Mouse (Mus musculus): Measurements from ENCODE around the gene Nudt7. TPM values are rescaled to one million over a fixed set of nuclear protein-coding genes. Genes with fewer than 3 reads are reported as not detected.

The Nudt7 gene
- 10 to 100 TPM; 18.4 to 37.6 TPM for total RNA-seq (2021)
- long read RNA-seq, experiment 1, transcript Nudt7-202 (4 exons, 3,543 nt): major isoform, 27 of 31 reads
- long read RNA-seq, experiment 1, partial matches to known transcripts: 0 of 31 reads
- long read RNA-seq, experiment 1, other reads (novel, unspliced or antisense): 1 of 31 reads
- long read RNA-seq, experiment 2, transcript Nudt7-202 (4 exons, 3,543 nt): major isoform, 35 of 42 reads
- long read RNA-seq, experiment 2, partial matches to known transcripts: 2 of 42 reads
- long read RNA-seq, experiment 2, other reads (novel, unspliced or antisense): 2 of 42 reads

DNA sequence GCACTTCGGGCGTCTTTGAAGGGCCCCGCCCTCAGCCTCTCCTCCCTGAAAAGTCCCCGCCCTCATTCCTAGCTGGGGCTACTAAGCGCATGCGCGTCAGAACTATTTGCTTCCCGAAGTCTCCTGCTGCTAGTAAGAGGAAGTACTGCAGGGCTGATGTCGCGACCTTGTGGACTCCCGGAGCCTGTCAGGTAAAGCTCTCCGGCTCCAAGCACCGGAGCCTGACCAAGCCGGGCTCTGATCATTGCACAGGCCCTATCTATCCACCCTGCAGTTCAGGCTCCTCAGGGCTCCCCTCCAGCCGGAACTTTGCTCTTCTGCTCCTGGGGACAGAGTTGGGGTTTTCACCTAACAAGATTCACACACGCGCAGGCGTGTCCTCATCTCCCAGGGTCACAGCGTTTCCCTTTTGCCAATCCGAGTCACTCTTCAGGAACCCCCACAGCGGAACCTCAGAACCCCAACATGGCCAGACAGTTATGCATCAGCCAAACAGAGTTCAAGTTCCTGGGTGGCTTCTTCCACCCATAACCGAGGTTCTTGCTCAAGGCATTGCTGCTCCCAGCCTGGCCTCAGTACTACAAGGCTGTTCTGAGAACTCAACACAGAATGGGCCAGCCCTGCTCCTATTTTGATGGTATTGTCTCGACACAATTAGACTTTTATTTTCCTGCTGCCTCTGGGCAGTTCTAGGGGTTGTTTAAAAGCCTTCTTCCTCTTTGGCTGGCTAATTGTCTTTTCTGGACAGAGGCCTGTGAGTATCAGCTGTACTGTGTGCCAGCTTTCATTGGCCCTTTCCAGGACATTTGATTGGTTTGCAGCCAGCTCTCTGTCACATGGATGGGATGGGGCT is at the start of gene Nudt7:
Gene Nudt7 (plus strand): TSS at position 48 of the 853 bp plus-strand sequence.
- peak; percentile 94 for DNase-seq
- no peak; the same call in 1 of the 2 replicates for TF ChIP-seq CTCF (IDR thresholded peaks at IDR 0.05)
- intact Hi-C loops (cut with DNase I): loop anchor here (2.0 kb wide), 1 partner anchor 305 kb away; the partner anchor contains the start of gene Wwox
- Histone ChIP-seq H3K4me3 (peak within 1 kb of the TSS; percentile 93), H3K27ac (peak within 1 kb of the TSS; percentile 95)

DNA sequence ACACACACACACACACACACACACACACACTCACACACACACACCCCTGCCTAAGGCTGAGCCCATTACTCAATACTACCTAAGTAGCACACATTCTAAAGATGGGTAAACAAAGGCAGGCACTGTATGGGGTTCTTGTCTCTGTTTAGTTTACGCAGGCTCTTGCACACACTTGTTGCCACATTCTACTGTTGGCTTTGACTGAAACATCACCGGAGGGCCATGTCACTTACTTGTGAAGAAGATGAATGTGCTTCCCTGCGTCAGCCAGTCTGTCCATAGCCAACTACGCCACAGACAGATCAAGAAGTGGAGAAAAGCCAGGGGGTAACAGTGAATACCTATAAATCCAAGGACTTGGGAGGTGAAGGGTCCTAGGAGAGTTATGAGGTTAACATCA is 45.4 kb upstream of the Nudt7 start:
- no peak for TF ChIP-seq CTCF (IDR thresholded peaks at IDR 0.05)
- DNase-seq: no peak
- no peak overlapping the region for H3K27ac ChIP-seq
- intact Hi-C loops (cut with DNase I): no loop called here
- H3K4me3 ChIP-seq: no peak overlapping the region

DNA sequence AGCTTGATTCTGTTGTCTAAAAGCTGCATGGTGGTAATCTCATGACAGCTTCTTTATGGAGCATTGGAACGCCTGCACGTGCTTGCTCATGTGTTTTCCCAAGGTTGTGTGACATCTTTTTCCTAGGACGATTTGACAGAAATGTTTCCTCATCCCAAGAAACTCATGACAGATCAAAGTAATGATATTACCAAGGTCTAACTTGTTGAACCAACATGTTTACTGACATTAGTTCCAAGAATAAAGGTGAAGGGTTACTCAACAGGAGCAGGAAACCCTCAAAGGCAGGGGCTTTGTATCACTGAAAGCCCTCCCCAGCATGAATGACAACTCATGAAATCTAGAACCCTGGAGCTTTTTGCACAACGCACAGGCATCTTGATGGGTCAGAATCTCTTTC is 42.6 kb upstream of the Nudt7 start:
- no peak overlapping the region for H3K4me3 ChIP-seq
- intact Hi-C loops (cut with DNase I): no loop called here
- no peak overlapping the region for H3K27ac ChIP-seq
- TF ChIP-seq CTCF (IDR thresholded peaks at IDR 0.05): no peak
- DNase-seq: no peak

DNA sequence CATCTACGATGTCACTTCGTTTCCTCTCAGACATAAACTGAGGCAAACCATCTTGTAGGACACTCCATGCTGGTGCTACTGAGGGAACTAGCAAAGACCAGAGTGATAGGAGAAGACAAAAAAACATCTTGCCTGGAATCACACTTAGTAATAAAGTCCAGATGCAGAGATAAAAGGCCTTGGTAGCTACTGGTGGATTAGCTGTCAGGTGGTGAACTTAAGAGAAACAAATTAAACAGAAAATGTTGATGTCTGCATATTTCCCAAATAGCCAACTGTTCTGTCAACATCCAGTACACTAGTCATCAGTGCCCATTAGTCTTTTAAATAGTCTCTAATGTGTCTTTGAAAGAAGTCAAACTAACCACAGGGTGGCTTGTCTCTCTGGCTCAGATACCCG is 40.0 kb upstream of the Nudt7 start:
- no peak for DNase-seq
- intact Hi-C loops (cut with DNase I): no loop called here
- H3K27ac ChIP-seq: no peak overlapping the region
- H3K4me3 ChIP-seq: no peak overlapping the region
- no peak for TF ChIP-seq CTCF (IDR thresholded peaks at IDR 0.05)

DNA sequence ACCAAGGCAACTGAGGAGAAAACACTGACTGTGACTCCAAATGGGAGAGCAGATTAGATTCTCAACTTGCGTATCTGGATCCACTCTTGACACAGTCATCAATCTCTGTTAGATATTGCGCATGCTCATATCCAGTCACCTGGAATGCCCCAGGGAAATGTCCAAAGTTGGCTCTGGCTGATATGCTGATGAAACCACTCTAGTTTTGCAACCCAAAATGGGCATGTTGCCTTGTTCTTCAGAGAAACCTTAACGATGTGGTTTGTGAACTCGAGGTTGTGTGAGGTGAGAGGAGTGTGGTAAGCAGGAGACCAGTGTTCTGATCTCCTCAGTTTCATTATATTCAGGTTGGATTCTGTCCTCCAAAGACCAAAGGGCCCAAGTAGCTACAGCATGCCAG is 38.8 kb upstream of the Nudt7 start:
- intact Hi-C loops (cut with DNase I): no loop called here
- H3K27ac ChIP-seq: no peak overlapping the region
- DNase-seq: no peak
- no peak overlapping the region for H3K4me3 ChIP-seq
- no peak for TF ChIP-seq CTCF (IDR thresholded peaks at IDR 0.05)

DNA sequence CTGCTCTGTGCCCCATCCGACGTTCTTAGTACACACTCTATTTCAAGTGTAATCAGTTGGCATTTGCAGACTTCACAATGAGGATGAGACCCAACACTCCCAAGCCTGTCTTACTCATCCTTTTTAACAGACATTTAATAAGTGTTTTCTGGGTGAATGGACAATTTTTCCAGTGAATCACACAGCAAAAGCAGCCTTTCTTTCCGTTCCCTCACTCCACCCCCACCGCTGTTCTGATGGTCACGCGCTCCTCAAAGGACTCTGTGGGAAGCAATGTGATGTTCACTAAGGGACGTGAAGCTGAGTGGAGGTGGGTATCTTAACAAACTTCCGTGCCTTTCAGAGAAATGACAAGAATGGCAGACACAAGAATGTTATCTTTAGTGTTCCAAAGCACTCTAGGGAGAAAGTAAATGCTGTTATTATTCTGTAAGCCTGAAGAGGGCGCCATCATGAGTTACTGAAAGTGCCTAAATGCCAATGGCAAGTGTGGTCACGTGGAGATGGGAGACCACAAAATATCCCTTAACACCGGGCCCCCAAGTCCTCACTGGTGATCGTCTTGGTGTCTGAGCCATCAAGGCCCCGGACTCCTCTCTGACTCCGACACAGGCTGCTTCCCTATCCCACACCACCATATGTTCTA is 32.7 kb upstream of the Nudt7 start:
- TF ChIP-seq CTCF (IDR thresholded peaks at IDR 0.05): no peak; the same call in 1 of the 2 replicates
- no peak for DNase-seq
- intact Hi-C loops (cut with DNase I): no loop called here
- H3K27ac ChIP-seq: no peak overlapping the region
- no peak overlapping the region for H3K4me3 ChIP-seq

DNA sequence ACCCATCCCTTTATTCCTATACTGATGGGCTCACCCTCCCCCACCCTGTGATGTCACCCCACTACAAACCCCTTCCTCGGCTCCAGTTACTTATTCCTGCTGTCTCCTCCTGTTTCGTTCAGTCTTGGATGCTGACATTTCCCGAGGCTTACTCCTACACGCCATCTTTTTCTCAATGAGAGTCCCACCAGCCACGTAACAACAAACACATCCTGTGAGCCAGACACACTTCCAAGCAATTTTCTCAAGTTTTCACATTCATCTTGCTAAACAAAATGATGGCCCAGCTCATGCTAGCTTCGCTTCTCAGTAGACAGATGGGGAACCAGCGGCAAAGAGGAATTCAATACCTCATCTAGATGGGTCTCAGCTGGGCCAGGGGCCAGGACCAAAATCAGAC is 30.0 kb upstream of the Nudt7 start:
- intact Hi-C loops (cut with DNase I): no loop called here
- no peak for TF ChIP-seq CTCF (IDR thresholded peaks at IDR 0.05)

DNA sequence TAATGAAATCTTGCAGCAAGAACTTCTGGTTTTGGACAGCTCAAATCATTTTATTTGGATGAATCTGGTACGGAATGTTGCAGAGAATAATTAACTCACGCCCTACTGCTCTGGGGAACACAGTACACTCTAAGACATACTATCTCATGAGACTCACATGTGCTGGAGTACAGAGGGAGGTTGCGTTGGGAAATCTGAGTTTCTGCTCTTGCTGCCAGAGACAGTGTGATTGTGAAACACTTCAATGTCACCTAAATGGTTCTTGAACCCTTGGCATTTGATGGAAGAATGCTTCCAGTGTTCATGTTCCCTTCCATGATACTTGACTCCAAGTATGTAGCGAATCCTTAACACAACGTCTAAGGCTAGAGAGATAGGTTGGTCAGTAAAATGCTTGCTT is 27.4 kb upstream of the Nudt7 start:
- H3K27ac ChIP-seq: no peak overlapping the region
- intact Hi-C loops (cut with DNase I): no loop called here
- TF ChIP-seq CTCF (IDR thresholded peaks at IDR 0.05): no peak
- DNase-seq: no peak
- H3K4me3 ChIP-seq: no peak overlapping the region

More for the DNA sequence above, 30.0 kb upstream of the Nudt7 start:
- H3K4me3 ChIP-seq: no peak overlapping the region
- no peak overlapping the region for H3K27ac ChIP-seq
- DNase-seq: no peak

DNA sequence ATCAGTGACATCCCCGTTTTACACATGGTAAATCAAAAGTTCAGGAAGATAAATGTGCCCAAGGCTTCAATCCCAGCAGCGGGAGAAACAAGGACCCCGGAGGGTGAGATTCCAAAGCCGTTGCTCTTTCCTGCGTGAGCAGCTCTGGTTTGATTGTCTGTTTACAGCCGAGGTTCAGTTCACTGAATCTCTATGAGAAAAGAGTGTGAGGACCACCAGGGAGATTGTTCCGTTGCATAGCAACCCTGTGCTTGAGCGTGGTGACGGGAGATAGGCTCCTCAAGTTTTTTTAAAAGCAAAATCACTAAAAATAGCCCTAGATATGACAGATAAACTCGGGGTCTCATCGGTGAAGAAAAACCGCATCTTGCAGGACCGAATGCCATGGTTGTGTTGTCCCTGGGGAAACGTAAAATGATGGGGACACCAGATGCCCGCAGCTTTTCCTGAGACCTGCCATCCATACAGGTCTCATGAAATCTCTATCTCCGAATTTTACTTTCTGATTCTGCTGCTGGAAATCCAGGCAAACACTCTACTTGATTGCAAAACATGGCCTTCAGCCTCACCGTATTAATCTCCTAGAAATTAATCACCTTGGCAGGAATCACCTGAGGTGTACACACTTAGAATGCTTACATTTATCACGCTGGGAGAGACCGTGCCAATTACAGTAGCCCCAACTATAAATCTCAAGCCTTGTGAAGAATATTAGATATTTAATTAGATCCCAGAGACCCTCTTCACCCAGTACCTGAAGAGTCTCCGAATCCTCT is 23.8 kb upstream of the Nudt7 start:
- intact Hi-C loops (cut with DNase I): no loop called here
- TF ChIP-seq CTCF (IDR thresholded peaks at IDR 0.05): no peak
- Histone ChIP-seq H3K27ac (no peak overlapping the region), H3K4me3 (no peak overlapping the region)
- DNase-seq: no peak

DNA sequence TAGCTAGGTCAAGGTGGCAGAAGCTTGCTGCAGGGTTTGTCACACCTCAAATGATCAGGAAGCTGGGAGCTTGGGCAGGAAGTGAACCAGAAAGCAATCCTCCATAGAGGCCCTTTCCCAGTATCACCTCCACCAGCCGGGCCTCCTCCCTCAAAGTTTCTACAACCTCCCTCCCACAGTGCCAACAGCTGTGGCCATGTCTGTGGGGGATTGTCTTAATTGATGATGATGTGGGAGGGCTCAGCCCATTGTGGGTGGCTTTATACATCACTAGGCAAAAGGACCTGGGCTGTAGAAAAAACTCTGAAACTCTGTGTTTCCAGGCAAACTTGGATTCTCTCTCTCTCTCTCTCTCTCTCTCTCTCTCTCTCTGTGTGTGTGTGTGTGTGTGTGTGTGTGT is 18.3 kb upstream of the Nudt7 start:
- H3K27ac ChIP-seq: no peak overlapping the region
- no peak for DNase-seq
- H3K4me3 ChIP-seq: no peak overlapping the region
- TF ChIP-seq CTCF (IDR thresholded peaks at IDR 0.05): no peak
- intact Hi-C loops (cut with DNase I): no loop called here

DNA sequence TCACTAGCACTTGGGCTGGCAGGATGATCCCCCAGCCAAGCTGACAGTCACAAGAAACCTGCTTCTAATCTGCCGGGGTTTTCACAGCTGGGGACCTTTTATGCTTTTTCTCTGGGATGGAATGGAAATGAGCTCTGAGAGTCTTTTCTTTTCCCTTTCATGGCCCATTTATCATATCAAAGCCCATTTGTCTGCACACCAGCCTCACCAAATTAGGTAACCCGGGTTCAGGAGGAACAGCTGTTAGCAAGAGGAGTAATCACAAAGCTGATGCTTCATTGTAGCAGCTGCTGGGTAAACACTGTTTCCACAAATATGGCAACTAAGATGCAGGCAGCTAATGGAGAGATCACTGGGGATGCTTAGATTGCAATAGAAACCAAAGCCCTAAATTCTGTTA is 17.3 kb upstream of the Nudt7 start:
- TF ChIP-seq CTCF (IDR thresholded peaks at IDR 0.05): no peak
- Histone ChIP-seq H3K4me3 (no peak overlapping the region), H3K27ac (no peak overlapping the region)
- no peak for DNase-seq
- intact Hi-C loops (cut with DNase I): no loop called here

DNA sequence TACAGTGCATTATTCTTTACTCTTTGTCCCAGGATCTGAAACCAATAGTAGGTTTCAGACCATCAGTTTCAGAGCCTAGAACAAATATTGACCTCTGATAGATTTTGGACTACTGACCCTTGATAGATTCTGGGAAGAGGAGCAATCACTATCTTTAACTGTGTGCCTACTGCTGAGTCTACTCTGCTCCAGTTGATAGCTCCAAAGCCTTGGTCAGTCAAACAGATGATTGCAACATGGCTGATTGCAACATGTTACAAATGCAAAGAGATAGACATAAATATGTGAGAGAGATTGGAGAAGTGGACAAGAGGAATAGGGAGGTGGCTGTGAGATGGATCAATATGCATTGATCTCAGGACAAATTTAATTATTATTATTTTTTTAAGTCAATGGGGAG is 15.9 kb upstream of the Nudt7 start:
- TF ChIP-seq CTCF (IDR thresholded peaks at IDR 0.05): no peak

More for the DNA sequence above, 15.9 kb upstream of the Nudt7 start:
- DNase-seq: no peak
- intact Hi-C loops (cut with DNase I): no loop called here
- no peak overlapping the region for H3K4me3 ChIP-seq
- no peak overlapping the region for H3K27ac ChIP-seq

Measured in gastrocnemius, adult 2 months (tissue).